In the genomic region with DNA sequence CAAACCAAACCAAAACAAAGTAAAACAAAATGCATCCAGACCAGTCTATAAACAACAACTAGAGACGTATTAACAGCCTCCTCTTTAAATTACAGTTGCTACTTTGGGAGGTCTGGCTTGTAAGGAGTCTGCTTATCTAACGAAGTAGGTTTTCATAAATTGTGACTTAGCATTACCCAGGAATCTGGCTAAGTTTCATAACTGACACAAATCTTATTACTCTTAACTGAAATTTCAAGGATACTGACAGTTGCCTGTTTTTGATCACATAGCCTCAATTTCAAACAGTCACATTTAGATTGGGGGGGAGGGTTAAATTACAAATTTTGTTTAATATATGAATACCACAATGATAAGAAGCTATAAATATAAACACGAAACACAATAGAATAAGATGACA, we compare ENCODE assay signal across 22 mouse cellular contexts.
DNase-seq lines count a peak whose midpoint lies in the region; ATAC-seq and TF ChIP-seq lines count a peak whose summit lies in the region.
"Had no signal": no experiment of that assay in that cellular context is flagged by ENCODE, and none has a peak within 500 bp of the region (broad histone marks: within the 10 kb centered on the region; RNA-seq: fewer than 3 reads in every experiment).

No protein-coding gene starts in this region.

- 73% methylated on average over 3 of the region's 3 CpGs for WGBS in kidney, postnatal 0 days
- WGBS in lung, embryonic 14.5 days = 48% methylated on average over 3 of the region's 3 CpGs
- WGBS in lung, adult 2 months = 68% methylated on average over 3 of the region's 3 CpGs
- 87% methylated on average over 3 of the region's 3 CpGs for WGBS in neural tube, embryonic 15.5 days

- no peak overlapping the region for H3K9ac ChIP-seq in kidney, postnatal 0 days (ENCODE audit: low read depth, low read length)
- H3K9ac ChIP-seq in lung, embryonic 14.5 days = no peak overlapping the region
- no peak overlapping the region for H3K9ac ChIP-seq in MEL (ENCODE audit: control insufficient read depth, low read depth, low read length, poor library complexity, severe bottlenecking)
- no peak overlapping the region for H3K9ac ChIP-seq in neural tube, embryonic 15.5 days (replicated peaks)

- TF ChIP-seq EP300 in MEL (IDR thresholded peaks at IDR 0.05; ENCODE audit: low read depth in 1 of 2, low read length in 2 of 2) = peak; percentile 46 to 73; a peak in 3 of 4 replicates

- no peak for TF ChIP-seq RAD21 in MEL (IDR thresholded peaks at IDR 0.05; ENCODE audit: low read depth, low read length)

- H3K4me1 ChIP-seq in kidney, postnatal 0 days (replicated peaks; ENCODE audit: insufficient read depth, low read length) = no peaks in the 10 kb centered on the region
- H3K4me1 ChIP-seq in lung, embryonic 14.5 days (ENCODE audit: insufficient read depth) = no peaks in the 10 kb centered on the region
- H3K4me1 ChIP-seq in lung, adult 2 months (ENCODE audit: control insufficient read depth, insufficient read depth, low read length) = no peaks in the 10 kb centered on the region
- H3K4me1 ChIP-seq in MEL (ENCODE audit: control insufficient read depth in 1 of 2, insufficient read depth in 2 of 2, low read length in 2 of 2) = peaks cover 0 to 12% of the 10 kb centered on the region in 2 experiments; a peak in 1 of 4 replicates
- no peaks in the 10 kb centered on the region for H3K4me1 ChIP-seq in neural tube, embryonic 15.5 days

- H3K27ac ChIP-seq in kidney, postnatal 0 days = no peak overlapping the region
- no peak overlapping the region for H3K27ac ChIP-seq in lung, embryonic 14.5 days (ENCODE audit: low read depth)
- H3K27ac ChIP-seq in MEL (ENCODE audit: control insufficient read depth, low read depth, low read length) = no peak overlapping the region
- H3K27ac ChIP-seq in neural tube, embryonic 15.5 days (replicated peaks) = no peak overlapping the region

- H3K79me2 ChIP-seq in MEL (ENCODE audit: control insufficient read depth, insufficient read depth, low read length, poor library complexity) = no peaks in the 10 kb centered on the region

- no peak overlapping the region for H3K4me2 ChIP-seq in kidney, postnatal 0 days (ENCODE audit: low read length)
- H3K4me2 ChIP-seq in lung, embryonic 14.5 days = no peak overlapping the region
- no peak overlapping the region for H3K4me2 ChIP-seq in neural tube, embryonic 15.5 days

- TF ChIP-seq CTCF in kidney, postnatal 0 days (IDR thresholded peaks at IDR 0.05; ENCODE audit: low read depth) = no peak
- no peak for TF ChIP-seq CTCF in lung, embryonic 14.5 days (IDR thresholded peaks at IDR 0.05; ENCODE audit: low read depth)
- no peak for TF ChIP-seq CTCF in lung, adult 2 months (IDR thresholded peaks at IDR 0.05; ENCODE audit: insufficient read depth, low read length)
- no peak for TF ChIP-seq CTCF in MEL (IDR thresholded peaks at IDR 0.05 in 2 of 3, conservative IDR thresholded peaks at IDR 0.05 in 1 of 3; ENCODE audit: control insufficient read depth in 1 of 3, insufficient read depth in 1 of 3, low read depth in 2 of 3, low read length in 3 of 3, poor library complexity in 1 of 3, severe bottlenecking in 1 of 3)

- H3K9me3 ChIP-seq in kidney, postnatal 0 days (replicated peaks; ENCODE audit: low read length) = peaks cover 3% of the 10 kb centered on the region; the same call in 1 of the 2 replicates
- H3K9me3 ChIP-seq in lung, embryonic 14.5 days (ENCODE audit: low read depth, low read length) = peaks cover 8% of the 10 kb centered on the region; the same call in 1 of the 2 replicates
- H3K9me3 ChIP-seq in MEL (replicated peaks; ENCODE audit: insufficient read depth, low read length) = no peaks in the 10 kb centered on the region
- H3K9me3 ChIP-seq in neural tube, embryonic 15.5 days (replicated peaks) = no peaks in the 10 kb centered on the region

- H3K36me3 ChIP-seq in kidney, postnatal 0 days (ENCODE audit: insufficient read depth, low read length) = no peaks in the 10 kb centered on the region
- no peaks in the 10 kb centered on the region for H3K36me3 ChIP-seq in lung, embryonic 14.5 days (ENCODE audit: insufficient read depth)
- peaks cover 0 to 4% of the 10 kb centered on the region in 2 experiments; a peak in 1 of 4 replicates for H3K36me3 ChIP-seq in MEL (ENCODE audit: control insufficient read depth in 1 of 2, insufficient read depth in 2 of 2, low read length in 2 of 2)
- H3K36me3 ChIP-seq in neural tube, embryonic 15.5 days = no peaks in the 10 kb centered on the region
- H3K36me3 ChIP-seq: G1E had no signal

- ATAC-seq in kidney, postnatal 0 days (replicated peaks; ENCODE audit: low FRiP score, low read depth) = no peak
- no peak for ATAC-seq in lung, embryonic 14.5 days (ENCODE audit: insufficient read depth)
- ATAC-seq in neural tube, embryonic 15.5 days (ENCODE audit: low FRiP score) = no peak
- ATAC-seq: activated CD4-positive, CD25-positive, alpha-beta regulatory T cell, adult 4 months; CD4-positive, CD25-positive, alpha-beta regulatory T cell, adult 4 months; Patski had no signal

- no peak for TF ChIP-seq POLR2A in lung, adult 2 months (IDR thresholded peaks at IDR 0.05; ENCODE audit: borderline replicate concordance, extremely low read depth, low read depth, low read length)
- no peak for TF ChIP-seq POLR2A in MEL (IDR thresholded peaks at IDR 0.05; ENCODE audit: control insufficient read depth in 1 of 2, insufficient read depth in 1 of 2, low read depth in 1 of 2, low read length in 2 of 2, poor library complexity in 1 of 2)

- no peak overlapping the region for H3K4me3 ChIP-seq in kidney, postnatal 0 days (replicated peaks; ENCODE audit: low read depth, low read length)
- no peak overlapping the region for H3K4me3 ChIP-seq in lung, embryonic 14.5 days (ENCODE audit: low read depth, low read length)
- no peak overlapping the region for H3K4me3 ChIP-seq in lung, adult 2 months (replicated peaks; ENCODE audit: extremely low read depth, low read depth, low read length)
- H3K4me3 ChIP-seq in MEL (ENCODE audit: control insufficient read depth in 1 of 2, insufficient read depth in 1 of 2, low read depth in 2 of 2, low read length in 2 of 2) = no peak overlapping the region
- no peak overlapping the region for H3K4me3 ChIP-seq in neural tube, embryonic 15.5 days (replicated peaks)

- peak; percentile 49 for DNase-seq in kidney, postnatal 0 days (ENCODE audit: low spot score)
- DNase-seq in kidney, postnatal 14 days = no peak
- peak; percentile 15 for DNase-seq in lung, embryonic 14.5 days
- DNase-seq in lung, adult 2 months = no peak
- peak; percentile 56 for DNase-seq in MEL (ENCODE audit: low read depth, low spot score)
- DNase-seq: adrenal gland, adult 2 months; adrenal gland, adult 8-10 months; adrenal gland, postnatal 10 days; adrenal gland, postnatal 14 days; adrenal gland, postnatal 25 days; adrenal gland, postnatal 36 days; B cell, adult 2 months; cerebellum, adult 11 months; cerebellum, adult 11-12 months; cerebellum, adult 18-20 months; cerebellum, adult 2 months had no signal

- no peaks in the 10 kb centered on the region for H3K27me3 ChIP-seq in kidney, postnatal 0 days (ENCODE audit: insufficient read depth, low read length)
- H3K27me3 ChIP-seq in lung, embryonic 14.5 days (ENCODE audit: insufficient read depth, low read length) = no peaks in the 10 kb centered on the region
- no peaks in the 10 kb centered on the region for H3K27me3 ChIP-seq in MEL (ENCODE audit: control insufficient read depth in 1 of 2, insufficient read depth in 2 of 2, low read length in 2 of 2)
- H3K27me3 ChIP-seq in neural tube, embryonic 15.5 days (replicated peaks) = no peaks in the 10 kb centered on the region
- H3K27me3 ChIP-seq: CH12.LX, Patski had no signal

TF ChIP-seq in MEL, 35 proteins besides CTCF, POLR2A, EP300 and RAD21:
- TF ChIP-seq MYB (IDR thresholded peaks at IDR 0.05; ENCODE audit: low read depth, low read length) (peak; percentile 82; the same call in 1 of the 2 replicates), ZNF384 (IDR thresholded peaks at IDR 0.05; ENCODE audit: low read depth, low read length) (no peak), MAX (IDR thresholded peaks at IDR 0.05; ENCODE audit: low read length) (no peak)
TF ChIP-seq in MEL: peak in this region for 1.

Comparison
In these comparisons a context has a peak if more than half of its experiments do, and no peak if none do; other contexts are left out.
1. DNase-seq: peak in kidney, postnatal 0 days (single experiment), lung, embryonic 14.5 days (single experiment) and MEL (single experiment); none in kidney, postnatal 14 days (single experiment) and lung, adult 2 months (single experiment).